Mouse (Mus musculus): Measurements from ENCODE around the gene Sipa1.

GRCm38 (mm10) chr19:5646731-5647330 is 16.7 kb downstream of the Sipa1 start:
- TF ChIP-seq ZMIZ1 (IDR thresholded peaks at IDR 0.05; ENCODE audit: low read depth, low read length) = no peak
- TF ChIP-seq ZC3H11A (IDR thresholded peaks at IDR 0.05; ENCODE audit: low read depth, low read length) = no peak
- no peak for TF ChIP-seq BHLHE40 (IDR thresholded peaks at IDR 0.05; ENCODE audit: borderline replicate concordance, low read depth, low read length)
- TF ChIP-seq USF1 (IDR thresholded peaks at IDR 0.05; ENCODE audit: low read depth, low read length) = no peak
- TF ChIP-seq ELF1 (IDR thresholded peaks at IDR 0.05; ENCODE audit: low read depth, low read length) = no peak
- no peak for TF ChIP-seq CTCF (IDR thresholded peaks at IDR 0.05 in 2 of 3, conservative IDR thresholded peaks at IDR 0.05 in 1 of 3; ENCODE audit: control insufficient read depth in 1 of 3, insufficient read depth in 1 of 3, low read depth in 2 of 3, low read length in 3 of 3, poor library complexity in 1 of 3, severe bottlenecking in 1 of 3)

All from MEL (cell line).